Mouse (Mus musculus) midbrain, embryonic 14.5 days (tissue): Measurements from ENCODE around the gene Drg2. TPM values are rescaled to one million over a fixed set of nuclear protein-coding genes. Genes with fewer than 3 reads are reported as not detected.

Experiments
- ATAC-seq: fragments of 200-750 bp; cut with Nextera tagmentation; 2 replicates; pipeline ENCODE4 v1.8.0; 2017; ENCODE audit warnings: moderate number of reproducible peaks, moderate library complexity; ENCODE audit not compliant: low FRiP score, low TSS enrichment
- DNase-seq: peaks from one replicate; pipeline ENCODE4 v3.0.0-alpha.2; 2015
- H3K27ac ChIP-seq: fragments of 300-500 bp; sonication (generic); replicated peaks from 2 replicates; pipeline ENCODE4 v1.5.1; 2014; ENCODE audit warnings: mild to moderate bottlenecking, low read depth, low read length, moderate library complexity
- H3K27me3 ChIP-seq: fragments of 300-500 bp; sonication (generic); 2 replicates; pipeline ENCODE4 v1.6.1; 2014; ENCODE audit warnings: low read length, control low read depth, mixed read lengths; ENCODE audit not compliant: control insufficient read depth, insufficient read depth
- H3K36me3 ChIP-seq: fragments of 300-500 bp; sonication (generic); 2 replicates; pipeline ENCODE4 v1.6.1; 2014; ENCODE audit warnings: low read length, control low read depth; ENCODE audit not compliant: control insufficient read depth, insufficient read depth
- H3K4me1 ChIP-seq: fragments of 300-500 bp; sonication (generic); 2 replicates; pipeline ENCODE4 v1.6.1; 2014; ENCODE audit warnings: mild to moderate bottlenecking, antibody characterized with exemption, low read length, control low read depth; ENCODE audit not compliant: control insufficient read depth, insufficient read depth
- H3K4me2 ChIP-seq: fragments of 300-500 bp; sonication (generic); 2 replicates; pipeline ENCODE4 v1.6.1; 2014; ENCODE audit warnings: mild to moderate bottlenecking, low read length, moderate library complexity
- H3K4me3 ChIP-seq: fragments of 300-500 bp; sonication (generic); replicated peaks from 2 replicates; pipeline ENCODE4 v1.5.1; 2014; ENCODE audit warnings: low read depth, low read length
- H3K9ac ChIP-seq: fragments of 300-500 bp; sonication (generic); replicated peaks from 2 replicates; pipeline ENCODE4 v1.6.1; 2014; ENCODE audit warnings: mild to moderate bottlenecking, low read length, moderate library complexity
- H3K9me3 ChIP-seq: fragments of 300-500 bp; sonication (generic); 2 replicates; pipeline ENCODE4 v1.6.1; 2016; ENCODE audit warnings: low read length, control low read depth, mixed read lengths; ENCODE audit not compliant: control insufficient read depth
- WGBS: fragments of 180-500 bp; shearing (Covaris S2); extraction: QIAGEN DNeasy Blood & Tissue Kit; methylation state at CpG from one replicate; pipeline ENCODE4 v1.1.7; 2014; 5-methylcytosine and 5-hydroxymethylcytosine counted together
- polyA plus RNA-seq: library from polyadenylated mRNA; unstranded; fragments of >200 nt; fragmentation: Nextera tagmentation; extraction: Ambion mirVana; gene quantifications from 2 replicates; pipeline ENCODE4 v1.2.1, GENCODE M21; 2014

Drg2 gene
- polyA plus RNA-seq, 1 experiment from 2014 or later = 93.0 TPM

DNA sequence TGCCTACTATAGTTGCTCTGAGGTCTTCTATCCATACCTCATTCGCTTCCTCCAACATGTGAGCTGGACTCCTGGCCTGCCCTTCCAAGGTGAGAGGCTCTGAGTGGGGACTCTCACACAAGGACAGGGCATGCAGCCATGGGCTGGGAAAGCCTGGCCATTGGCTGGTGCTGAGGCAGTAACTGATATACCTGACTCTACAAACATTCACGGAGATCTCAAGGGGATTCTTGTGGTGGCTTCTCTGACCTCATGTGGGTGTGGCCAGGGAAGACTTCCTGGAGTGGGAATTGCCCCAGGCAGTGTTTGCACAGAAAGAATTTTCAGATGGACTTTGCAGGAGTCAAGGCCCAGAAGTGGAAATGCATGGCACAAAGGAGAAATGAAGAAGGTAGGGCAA lies 60.5 kb downstream of the Drg2 start:
- DNase-seq = no peak
- no peak overlapping the region for H3K4me3 ChIP-seq
- no peak overlapping the region for H3K4me2 ChIP-seq
- WGBS = 83% methylated on average over 2 of the region's 2 CpGs
- H3K36me3 ChIP-seq = no peaks in the 10 kb centered on the region
- ATAC-seq = no peak
- H3K9ac ChIP-seq = no peak overlapping the region
- no peak overlapping the region for H3K27ac ChIP-seq
- 0 out of 2 replicates have a peak, but pooled peaks cover 5% of the 10 kb centered on the region for H3K27me3 ChIP-seq
- H3K9me3 ChIP-seq = no peaks in the 10 kb centered on the region
- H3K4me1 ChIP-seq = no peaks in the 10 kb centered on the region

DNA sequence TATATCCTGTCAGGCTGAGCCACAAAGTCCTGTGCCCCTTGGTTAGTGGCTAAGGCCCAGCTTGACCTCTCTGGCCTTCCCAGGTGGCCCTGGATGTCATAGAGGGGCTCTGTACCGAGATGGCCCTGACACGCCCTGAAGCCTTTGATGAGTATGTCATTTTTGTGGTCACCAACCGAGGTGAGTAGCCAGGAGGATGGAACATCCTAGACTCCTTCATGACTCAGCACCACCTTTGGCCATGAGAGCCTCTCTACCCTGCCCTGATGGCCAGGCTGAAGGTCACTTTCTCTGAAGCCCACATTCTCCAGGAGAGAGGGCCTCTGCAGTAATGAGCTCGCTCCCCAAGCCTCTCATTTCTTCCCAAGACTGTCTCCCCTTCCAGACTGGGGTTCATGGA lies 63.9 kb downstream of the Drg2 start:
- Histone ChIP-seq H3K36me3 (no peaks in the 10 kb centered on the region), H3K4me3 (no peak overlapping the region), H3K9me3 (no peaks in the 10 kb centered on the region), H3K4me2 (no peak overlapping the region), H3K4me1 (no peaks in the 10 kb centered on the region), H3K27ac (no peak overlapping the region), H3K27me3 (no peaks in the 10 kb centered on the region), H3K9ac (no peak overlapping the region)
- no peak for DNase-seq
- no peak for ATAC-seq
- WGBS = 68% methylated on average over 4 of the region's 4 CpGs

Other genes starting within 250 kb of the Drg2 start
- gene Srebf1, start 232.0 kb upstream of the Drg2 start, polyA plus RNA-seq = 34.5 and 35.2 TPM in 2 replicates
- gene Tom1l2, start 101.7 kb upstream of the Drg2 start, polyA plus RNA-seq = 48.5 and 50.9 TPM in 2 replicates
- 5.3 and 6.1 TPM in 2 replicates for gene Drc3, start 101.3 kb upstream of the Drg2 start, polyA plus RNA-seq
- gene Gid4, start 37.4 kb upstream of the Drg2 start, polyA plus RNA-seq = 17.0 and 26.3 TPM in 2 replicates
- gene Atpaf2, start 36.1 kb upstream of the Drg2 start, polyA plus RNA-seq = 38.8 and 42.5 TPM in 2 replicates
- gene Myo15, start 14.7 kb downstream of the Drg2 start, polyA plus RNA-seq = not detected in 2 replicates
- 21.4 and 24.0 TPM in 2 replicates for gene Alkbh5, start 81.8 kb downstream of the Drg2 start, polyA plus RNA-seq
- 49.6 and 63.8 TPM in 2 replicates for gene Llgl1, start 245.1 kb downstream of the Drg2 start, polyA plus RNA-seq